Mouse (Mus musculus) bone marrow macrophage, adult 2 months (primary cell): Measurements from ENCODE around the gene Phactr1. TPM values are rescaled to one million over a fixed set of nuclear protein-coding genes. Genes with fewer than 3 reads are reported as not detected.
A peak's percentile ranks its signal among the peaks of the same experiment; 100 is the strongest.

ENCODE experiments used
- H3K27ac ChIP-seq: 2 replicates; pipeline ENCODE4 v1.5.1; 2012; ENCODE audit warnings: low read depth, low read length; ENCODE audit not compliant: insufficient read depth
- H3K4me1 ChIP-seq: 2 replicates; pipeline ENCODE4 v1.6.1; 2012; ENCODE audit warnings: low read length; ENCODE audit not compliant: control insufficient read depth, insufficient read depth
- H3K4me3 ChIP-seq: 2 replicates; pipeline ENCODE4 v1.5.1; 2012; ENCODE audit warnings: mild to moderate bottlenecking, low read length, moderate library complexity; ENCODE audit not compliant: insufficient read depth
- CTCF ChIP-seq: IDR thresholded peaks from 2 replicates; pipeline ENCODE4 v1.5.1; 2012; ENCODE audit warnings: low read depth, mild to moderate bottlenecking, low read length, moderate library complexity
- POLR2A ChIP-seq: IDR thresholded peaks from 2 replicates; pipeline ENCODE4 v1.6.1; 2012; ENCODE audit warnings: mild to moderate bottlenecking, low read depth, low read length, borderline replicate concordance
- polyA plus RNA-seq: library from polyadenylated mRNA; stranded (reverse); fragments of >200 nt; gene quantifications from 2 replicates; pipeline ENCODE4 v1.2.4, GENCODE M21; 2012; ENCODE audit not compliant: missing spikeins, insufficient read depth, insufficient read length

The Phactr1 gene
- polyA plus RNA-seq, 1 experiment: 3.4 TPM

DNA sequence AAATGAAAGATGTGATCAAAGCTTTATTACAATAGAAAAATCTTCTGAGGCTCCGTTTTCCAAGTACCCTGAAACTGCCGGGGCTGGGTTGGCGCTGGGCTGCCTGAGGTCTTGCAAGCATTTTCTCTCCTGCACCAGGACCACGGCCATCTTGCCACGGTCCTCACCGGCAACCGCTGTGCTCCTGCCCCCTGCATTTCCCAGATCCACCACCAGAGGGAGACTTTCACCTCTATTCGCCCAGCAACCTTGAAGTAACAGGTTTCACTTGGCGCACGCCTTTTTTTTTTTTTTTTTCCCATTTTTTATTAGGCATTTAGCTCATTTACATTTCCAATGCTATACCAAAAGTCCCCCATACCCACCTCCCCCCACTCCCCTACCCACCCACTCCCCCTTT is 138.0 kb downstream of the Phactr1 start:
- H3K4me1 ChIP-seq: no peaks in the 10 kb centered on the region
- H3K27ac ChIP-seq: no peak overlapping the region
- TF ChIP-seq POLR2A: no peak
- no peak for TF ChIP-seq CTCF
- H3K4me3 ChIP-seq: no peak overlapping the region

- Histone ChIP-seq H3K4me3 (no peak overlapping the region), H3K4me1 (no peaks in the 10 kb centered on the region), H3K27ac (no peak overlapping the region)
- TF ChIP-seq CTCF: no peak
- no peak for TF ChIP-seq POLR2A
Measured at GRCm38 (mm10) chr13:42820513-42820912, 140.1 kb downstream of the Phactr1 start.

GRCm38 (mm10) chr13:42821426-42822106 is 141.1 kb downstream of the Phactr1 start:
- no peak overlapping the region for H3K27ac ChIP-seq

GRCm38 (mm10) chr13:42822545-42822944 is 142.1 kb downstream of the Phactr1 start:
- Histone ChIP-seq H3K27ac (no peak overlapping the region), H3K4me3 (no peak overlapping the region), H3K4me1 (no peaks in the 10 kb centered on the region)
- TF ChIP-seq POLR2A (no peak), CTCF (peak; percentile 77)

More at GRCm38 (mm10) chr13:42821426-42822106, 141.1 kb downstream of the Phactr1 start:
- Histone ChIP-seq H3K4me1 (no peaks in the 10 kb centered on the region), H3K4me3 (no peak overlapping the region)
- TF ChIP-seq POLR2A (no peak), CTCF (no peak)

DNA sequence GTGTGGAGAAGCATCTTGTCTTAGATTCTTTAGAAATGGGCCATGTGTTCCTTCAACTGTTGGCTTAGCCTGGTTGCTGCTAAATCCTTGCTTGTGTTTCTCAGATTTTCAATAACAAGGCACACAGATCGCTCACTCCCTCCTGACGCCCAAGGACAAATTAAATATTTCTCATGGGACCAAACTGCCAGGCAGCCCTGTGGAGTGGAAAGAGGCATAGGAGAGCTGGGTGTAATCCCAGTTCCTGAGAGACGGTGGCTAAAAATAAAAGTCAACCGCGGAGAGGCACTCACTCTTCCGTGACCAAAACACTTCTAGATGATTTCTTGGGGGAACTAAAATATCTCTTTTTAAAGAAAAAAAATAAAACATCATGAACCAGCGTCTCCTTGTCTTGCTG is 143.5 kb downstream of the Phactr1 start:
- no peak for TF ChIP-seq CTCF
- no peak for TF ChIP-seq POLR2A

DNA sequence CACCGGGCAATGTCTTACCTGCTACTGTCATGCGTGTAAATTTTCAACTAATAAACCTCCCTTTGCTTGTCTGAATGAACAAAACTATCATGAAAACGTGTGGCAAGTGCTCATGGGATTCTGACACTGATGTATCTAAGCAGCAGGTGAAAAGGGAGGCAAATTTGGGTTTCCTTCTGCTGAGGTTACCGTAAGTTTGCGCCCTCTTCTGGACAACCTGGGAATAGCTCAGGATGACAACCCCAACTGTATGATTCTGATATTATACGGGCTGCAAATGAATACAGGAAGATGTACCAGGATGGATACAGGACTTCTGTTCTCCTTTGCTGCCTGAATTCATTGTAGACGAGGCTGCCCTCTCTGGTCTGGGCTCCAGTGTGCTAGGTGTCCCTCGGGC is 146.2 kb downstream of the Phactr1 start:
- TF ChIP-seq POLR2A: no peak
- TF ChIP-seq CTCF: no peak
- Histone ChIP-seq H3K27ac (no peak overlapping the region), H3K4me3 (no peak overlapping the region), H3K4me1 (peaks cover 18% of the 10 kb centered on the region)

More for the DNA sequence above, 143.5 kb downstream of the Phactr1 start:
- no peak overlapping the region for H3K27ac ChIP-seq
- H3K4me3 ChIP-seq: no peak overlapping the region
- H3K4me1 ChIP-seq: peaks cover 6% of the 10 kb centered on the region

DNA sequence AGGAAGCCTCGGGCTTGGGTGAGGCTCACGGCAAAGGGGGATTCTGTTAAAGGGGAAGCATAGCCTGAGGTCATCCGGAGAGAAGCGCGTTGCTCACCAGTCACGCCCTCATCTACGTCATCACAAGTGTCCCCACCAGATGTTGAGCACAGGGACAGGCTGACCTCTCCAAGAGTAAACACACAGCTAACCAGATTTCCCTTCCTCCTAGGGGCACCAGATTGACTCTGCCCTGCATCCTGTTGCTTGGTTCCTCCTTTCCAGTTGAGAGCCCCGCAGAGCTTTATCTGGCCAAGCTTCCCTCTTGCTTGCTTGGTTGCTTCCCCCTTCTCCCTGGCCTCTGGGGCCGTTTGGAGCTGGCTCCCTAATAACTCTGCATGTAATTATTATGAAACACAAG is 148.6 kb downstream of the Phactr1 start:
- Histone ChIP-seq H3K27ac (peak overlapping the region; percentile 79), H3K4me1 (peaks cover 18% of the 10 kb centered on the region), H3K4me3 (no peak overlapping the region)
- no peak for TF ChIP-seq CTCF
- no peak for TF ChIP-seq POLR2A

- TF ChIP-seq CTCF: no peak
- TF ChIP-seq POLR2A: no peak
- Histone ChIP-seq H3K4me3 (no peak overlapping the region), H3K27ac (no peak overlapping the region), H3K4me1 (0 out of 2 replicates have a peak, but pooled peaks cover under 1% of the 10 kb centered on the region)
Measured at GRCm38 (mm10) chr13:42835441-42835840, 155.0 kb downstream of the Phactr1 start.

- Histone ChIP-seq H3K27ac (no peak overlapping the region), H3K4me1 (no peaks in the 10 kb centered on the region), H3K4me3 (no peak overlapping the region)
- TF ChIP-seq CTCF (no peak), POLR2A (no peak)
Measured at GRCm38 (mm10) chr13:42839358-42839757, 158.9 kb downstream of the Phactr1 start.

- no peak for TF ChIP-seq CTCF
- no peak for TF ChIP-seq POLR2A
- H3K4me3 ChIP-seq: no peak overlapping the region
- H3K27ac ChIP-seq: no peak overlapping the region
- H3K4me1 ChIP-seq: no peaks in the 10 kb centered on the region
Measured at GRCm38 (mm10) chr13:42852086-42852485, 171.7 kb downstream of the Phactr1 start.
